Mouse (Mus musculus) skeletal muscle tissue, postnatal 0 days (tissue): ENCODE measurements around the gene Trmt10c. TPM values are rescaled to one million over a fixed set of nuclear protein-coding genes. Genes with fewer than 3 reads are reported as not detected.

Source experiments
- microRNA-seq, 2 experiments: library from miRNA; unstranded; fragments of <30 nt; microRNA quantifications; one replicate each; pipeline ENCODE4; 2016
- polyA plus RNA-seq: library from polyadenylated mRNA; unstranded; fragments of >200 nt; fragmentation: Nextera tagmentation; extraction: Ambion mirVana; gene quantifications from 2 replicates; pipeline ENCODE4 v1.2.1, GENCODE M21; 2015

Trmt10c gene
- 19.4 and 20.1 TPM in 2 replicates for polyA plus RNA-seq

DNA sequence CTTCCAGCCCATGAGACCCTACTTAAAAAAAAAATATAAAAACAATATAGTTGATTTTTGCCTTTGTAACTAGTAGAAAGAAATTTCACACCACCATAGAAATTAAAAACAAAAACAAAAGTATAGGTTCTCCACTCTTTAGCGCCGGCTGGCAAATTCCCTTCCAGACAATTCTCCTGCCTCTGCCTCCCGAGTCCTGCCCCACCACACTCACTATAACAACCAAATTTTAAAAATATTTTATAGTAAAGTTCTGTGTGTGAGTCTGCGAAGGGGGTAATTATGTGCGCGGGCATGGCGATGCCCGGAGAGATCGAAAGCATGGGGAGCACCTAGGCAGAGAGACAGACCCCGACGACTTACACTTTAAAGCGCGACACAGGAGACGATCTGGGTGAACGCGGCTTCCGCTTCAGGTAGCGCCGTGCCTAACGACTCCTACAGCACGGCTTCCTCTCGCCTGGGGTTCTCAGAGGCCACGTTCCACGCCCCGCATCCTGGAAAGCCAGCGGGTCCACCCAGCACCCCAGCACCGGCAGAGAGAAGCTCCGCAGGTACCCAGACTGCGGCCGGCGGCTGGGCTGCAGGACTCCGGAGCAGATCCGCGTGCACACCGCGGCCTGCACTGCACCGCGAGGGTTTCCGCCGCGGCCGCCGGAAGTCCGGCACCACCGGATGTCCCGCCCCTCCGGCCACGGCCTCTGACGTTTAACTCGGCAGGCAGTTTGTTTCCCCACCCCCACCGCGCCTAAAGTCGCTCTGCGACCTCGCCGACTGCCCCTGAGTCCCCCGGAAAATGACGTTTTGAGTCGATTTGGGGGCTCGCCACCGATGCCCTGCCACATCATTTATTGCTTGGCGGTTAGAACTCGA, at the start of gene Trmt10c:
Trmt10c (minus strand) TSS at position 682 of the 873 bp plus-strand sequence.

GRCm38 (mm10) chr16:56048038-56048437, 10.4 kb upstream of the Trmt10c start, which contains the start of gene Senp7:
Senp7 (plus strand) TSS chr16:56048338.

GRCm38 (mm10) chr16:56029661-56030082, 7.9 kb downstream of the Trmt10c start, which contains the start of gene Pcnp:
Pcnp (minus strand) TSS chr16:56029739.

Small RNA genes lying within 50 kb of the gene (microRNA-seq; reads per million reads assigned to microRNA genes)
- gene Gm24047, result 0 reads per million in 2 experiments

Other genes with a start within 250 kb of the Trmt10c start
- 1.2 and 1.3 TPM in 2 replicates for gene Nfkbiz, start 198.9 kb downstream of the Trmt10c start, polyA plus RNA-seq
- gene Nxpe3, start 142.5 kb downstream of the Trmt10c start, polyA plus RNA-seq, result 0.08 and 0.15 TPM in 2 replicates
- gene Cep97, start 103.0 kb downstream of the Trmt10c start, polyA plus RNA-seq, result 2.6 and 3.0 TPM in 2 replicates
- gene Rpl24, start 71.5 kb downstream of the Trmt10c start, polyA plus RNA-seq, result 687 and 750 TPM in 2 replicates
- 6.1 and 7.4 TPM in 2 replicates for gene Zbtb11, start 63.9 kb downstream of the Trmt10c start, polyA plus RNA-seq
- 91.1 and 103 TPM in 2 replicates for gene Pcnp, start 8.1 kb downstream of the Trmt10c start, polyA plus RNA-seq
- gene Senp7, start 10.5 kb upstream of the Trmt10c start, polyA plus RNA-seq, result 14.0 and 15.3 TPM in 2 replicates
- 0.06 and 0.09 TPM in 2 replicates for gene Impg2, start 166.5 kb upstream of the Trmt10c start, polyA plus RNA-seq